Mouse (Mus musculus): ENCODE results near the gene Ly6g6e.
A peak's percentile ranks its signal among the peaks of the same experiment; 100 is the strongest.
"Not testable (repeated sequence)": the region's sequence is repeated elsewhere in the genome, so short reads cannot be mapped to it uniquely, and the experiment has no call there.

Gene Ly6g6e

DNA sequence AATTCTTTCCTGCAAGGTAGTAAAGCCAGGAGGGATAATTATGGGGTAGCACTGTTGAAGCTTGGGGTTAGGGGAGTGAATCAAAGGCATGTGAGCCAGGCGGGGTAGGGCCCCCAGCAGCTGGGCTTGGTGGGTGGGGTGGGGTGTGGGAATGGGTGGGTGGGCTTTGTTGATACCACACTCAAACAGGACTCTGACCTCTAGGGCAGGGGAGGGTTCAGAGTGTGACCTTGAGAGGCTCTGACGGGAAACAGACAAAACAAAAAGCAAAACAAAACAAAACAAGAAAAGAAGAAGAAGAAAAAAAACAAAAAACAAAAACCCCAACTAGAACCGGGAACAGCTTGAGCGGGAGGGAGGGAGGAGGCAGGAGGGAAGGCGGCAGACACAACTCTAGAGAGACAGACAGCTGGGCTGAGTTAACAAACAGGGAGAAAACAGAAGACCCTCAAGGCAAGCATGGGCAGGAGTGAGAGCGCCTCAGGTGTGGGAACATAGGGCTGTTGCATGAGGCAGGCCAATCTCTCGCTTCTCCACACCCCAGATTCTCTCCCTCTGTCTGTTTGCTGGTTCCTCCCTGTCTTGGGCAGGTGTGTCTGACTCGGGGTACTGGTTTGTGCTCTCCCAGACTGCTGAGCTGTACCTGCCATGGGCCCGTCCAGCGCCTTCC is at the start of gene Ly6g6e:
Ly6g6e (plus strand) TSS at position 396 of the 670 bp plus-strand sequence.
- no peak for DNase-seq (ENCODE audit: low read depth, low spot score)

DNA sequence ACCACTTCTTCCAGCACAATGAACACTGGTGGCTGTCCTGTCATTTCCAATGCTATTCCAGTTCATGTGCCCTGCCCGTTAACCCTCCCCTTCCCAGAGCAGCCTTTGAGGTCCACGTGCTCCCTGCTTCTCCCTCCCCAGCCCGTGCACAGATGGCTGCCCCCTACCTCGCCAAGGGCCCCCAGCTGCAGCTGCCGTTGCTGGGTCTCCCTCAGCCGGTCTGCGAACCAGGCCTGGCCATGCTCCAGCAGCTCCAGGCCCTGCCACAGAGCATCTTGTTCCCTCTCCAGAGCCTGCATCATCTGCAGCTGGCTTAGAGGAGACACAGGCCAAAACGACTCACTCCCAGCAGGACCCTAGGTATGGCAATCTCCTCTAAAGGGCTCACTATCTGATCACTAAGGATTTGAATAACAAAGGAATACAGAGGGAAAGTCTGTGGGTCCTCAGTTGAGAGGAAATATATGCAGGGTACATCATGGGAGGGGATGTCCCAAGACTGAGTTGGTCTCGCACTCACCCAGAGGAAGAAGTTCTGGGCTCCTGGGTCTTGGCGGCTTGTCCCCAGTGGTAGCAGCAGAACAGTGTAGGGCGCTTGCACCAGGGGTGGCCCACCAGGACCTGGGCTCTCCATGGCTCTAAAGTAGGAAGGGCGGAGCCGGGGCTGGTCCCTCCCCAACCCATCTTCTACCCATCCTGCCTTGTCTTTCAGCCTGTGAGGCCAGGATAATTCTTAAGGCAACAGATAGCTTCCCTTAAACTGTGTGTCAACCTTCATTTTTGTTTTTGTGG is 49.2 kb upstream of the Ly6g6e start, which contains the start of gene Sapcd1:
Sapcd1 (minus strand) TSS at position 740 of the 792 bp plus-strand sequence.
- DNase-seq (ENCODE audit: low read depth, low spot score), result no peak

DNA sequence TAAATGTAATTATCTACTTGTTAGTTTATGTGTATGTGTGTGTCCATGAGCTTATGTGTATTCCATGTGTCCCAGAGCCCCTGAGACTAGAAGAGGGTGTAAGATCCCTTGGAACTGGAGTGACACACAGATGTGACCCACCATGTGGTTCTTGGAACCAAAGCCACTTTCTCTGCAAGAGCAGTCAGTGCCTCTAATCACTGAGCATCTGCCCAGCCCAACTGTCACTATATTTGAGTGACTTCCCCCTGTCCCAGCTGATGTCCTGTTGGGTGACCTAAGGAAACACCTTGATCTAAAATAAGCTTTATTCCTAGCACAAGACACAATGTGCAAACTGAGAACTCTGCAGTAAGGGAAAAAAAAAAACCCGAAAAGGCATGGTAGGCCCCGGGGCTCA is 48.4 kb upstream of the Ly6g6e start:
- DNase-seq (ENCODE audit: low read depth, low spot score), result no peak

DNA sequence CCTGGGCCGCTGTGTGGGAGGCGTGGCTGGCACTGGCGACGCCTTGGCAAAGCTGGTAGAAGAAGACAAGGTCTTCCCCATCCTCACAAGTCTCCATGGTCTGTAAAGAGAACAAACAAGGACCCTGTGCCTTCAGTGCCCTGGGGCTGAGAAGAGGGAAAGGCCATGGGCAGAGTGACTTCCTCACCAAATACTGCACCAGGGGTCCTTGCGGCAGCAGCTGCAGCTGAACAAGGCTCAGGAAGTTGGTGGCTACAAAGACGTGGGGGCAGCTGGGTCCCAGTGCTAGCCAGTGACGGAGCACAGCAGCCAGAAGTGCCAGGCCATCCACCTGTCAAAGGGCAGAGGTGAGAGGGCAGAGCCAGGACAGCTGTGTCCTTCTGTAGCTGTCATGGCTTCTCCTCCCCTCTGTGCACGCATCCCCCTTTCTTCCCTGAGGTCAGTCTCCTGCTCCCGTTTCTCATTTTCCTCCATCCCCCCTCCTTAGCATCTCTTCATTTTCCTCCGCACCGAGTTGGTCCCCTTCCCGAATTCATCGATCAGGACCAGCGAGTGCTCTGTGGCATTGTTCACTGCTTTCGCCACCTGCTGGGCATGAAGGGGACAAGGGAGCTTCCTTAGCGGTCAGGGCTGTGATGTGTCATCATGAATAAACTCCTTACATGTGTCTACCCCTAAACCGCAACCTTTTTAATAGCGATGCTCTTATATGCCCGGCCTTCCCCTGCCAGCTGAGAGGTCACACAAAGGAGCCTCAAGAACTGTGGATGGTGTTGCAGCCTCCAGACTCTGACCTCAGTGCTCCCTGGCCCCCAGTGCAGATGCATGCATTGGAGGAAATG is 46.8 kb upstream of the Ly6g6e start:
- DNase-seq (ENCODE audit: low read depth, low spot score), result no peak

DNA sequence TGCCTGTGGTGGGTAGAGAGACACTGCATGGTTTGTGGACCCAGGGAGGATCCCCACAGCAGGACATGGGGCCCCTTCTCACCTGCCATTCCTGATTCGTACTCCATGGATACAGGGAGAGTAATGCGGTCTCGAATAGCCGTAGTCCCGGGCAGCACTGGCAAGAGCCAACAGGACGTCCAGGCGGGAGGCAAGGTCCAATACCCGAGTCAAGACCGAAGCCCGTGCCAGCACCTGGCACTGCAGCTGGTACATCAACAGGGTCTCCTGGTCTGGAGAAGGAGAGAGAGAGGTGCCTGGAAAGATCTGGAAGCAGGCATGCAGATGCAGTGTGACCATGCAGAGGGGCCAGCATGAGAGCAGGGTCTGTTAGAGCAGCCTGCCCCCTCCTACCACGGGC is 45.4 kb upstream of the Ly6g6e start:
- DNase-seq (ENCODE audit: low read depth, low spot score), result no peak

DNA sequence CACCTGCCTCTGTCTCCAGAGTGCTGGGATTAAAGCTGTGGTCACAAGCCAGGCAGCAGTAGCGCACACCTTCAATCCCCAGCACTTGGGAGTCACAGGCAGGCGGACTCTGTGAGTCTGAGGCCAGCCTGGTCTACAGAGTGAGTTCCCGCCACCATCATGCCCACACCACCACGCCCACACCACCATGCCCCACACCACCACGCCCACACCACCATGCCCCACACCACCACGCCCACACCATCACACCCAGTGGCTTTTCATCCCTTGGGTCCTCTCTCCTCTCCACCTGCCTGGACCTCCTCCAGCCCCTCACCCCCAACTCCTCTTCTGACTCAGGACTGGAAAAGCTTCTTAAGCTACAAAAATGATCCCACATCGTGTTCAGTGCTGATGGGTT is 44.8 kb upstream of the Ly6g6e start:
- no peak for DNase-seq (ENCODE audit: low read depth, low spot score)

DNA sequence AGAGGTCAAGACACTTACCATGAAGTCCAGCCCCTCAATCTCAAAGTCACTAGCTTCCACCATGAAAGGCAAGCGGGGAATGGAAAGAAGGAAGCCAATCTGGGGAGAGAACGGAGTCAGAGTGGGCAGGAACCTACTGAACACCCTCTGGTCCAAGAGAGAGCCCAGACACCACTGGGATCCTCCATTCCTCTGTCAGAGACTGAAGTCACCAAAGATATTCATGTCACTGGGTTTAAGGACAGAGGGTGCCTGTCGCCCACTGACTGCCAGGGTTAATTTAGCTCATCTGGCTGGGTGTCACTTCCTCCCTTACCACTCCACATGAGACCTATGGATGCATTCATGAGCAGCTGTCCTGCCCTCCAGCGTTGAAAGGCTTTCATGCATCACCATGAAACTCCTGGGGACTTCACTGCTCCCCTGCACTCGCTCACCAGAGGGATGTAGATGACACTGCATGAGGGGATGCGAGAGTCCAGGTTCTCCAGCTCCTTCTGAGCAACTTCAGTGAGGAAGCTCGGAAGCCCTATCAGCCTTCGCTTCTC is 44.3 kb upstream of the Ly6g6e start:
- no peak for DNase-seq (ENCODE audit: low read depth, low spot score)

DNA sequence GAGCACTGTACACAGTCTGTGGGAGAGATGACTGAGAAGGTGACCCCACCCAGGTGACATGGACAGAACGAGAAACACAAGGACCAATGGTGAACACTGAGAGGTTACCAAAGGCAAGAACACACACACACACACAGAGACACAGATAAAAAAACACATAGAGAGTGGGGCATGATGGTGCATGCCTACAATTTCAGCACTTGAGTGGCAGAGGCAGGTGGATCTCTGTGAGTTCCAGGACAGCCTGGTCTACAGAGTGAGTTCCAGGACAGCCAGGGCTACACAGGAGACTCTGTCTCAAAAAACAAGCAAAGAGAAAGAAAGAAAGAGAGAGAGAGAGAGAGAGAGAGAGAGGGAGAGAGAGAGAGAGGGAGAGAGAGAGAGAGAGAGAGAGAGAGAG is 43.0 kb upstream of the Ly6g6e start:
- not testable (repeated sequence) for DNase-seq (ENCODE audit: low read depth, low spot score)

DNA sequence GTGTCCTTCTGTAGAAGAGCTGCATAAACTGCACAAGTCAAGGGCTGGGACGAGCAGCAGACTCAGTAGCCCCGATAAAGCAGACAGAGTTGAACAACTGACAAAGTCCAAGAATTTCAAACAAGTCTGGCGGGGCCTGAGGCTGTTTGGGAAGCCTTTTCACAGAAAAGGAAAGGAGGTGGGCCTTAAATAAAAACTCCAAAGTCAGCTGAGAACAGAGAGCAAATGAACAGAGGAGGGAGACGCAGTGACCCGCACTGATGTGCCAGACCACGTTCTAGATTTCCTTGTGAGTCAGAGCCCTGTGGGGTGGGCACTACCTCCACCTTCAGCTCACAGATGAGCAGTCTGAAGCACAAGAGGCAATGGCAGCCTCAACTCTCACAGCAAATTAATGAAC is 41.8 kb upstream of the Ly6g6e start:
- no peak for DNase-seq (ENCODE audit: low read depth, low spot score)

DNA sequence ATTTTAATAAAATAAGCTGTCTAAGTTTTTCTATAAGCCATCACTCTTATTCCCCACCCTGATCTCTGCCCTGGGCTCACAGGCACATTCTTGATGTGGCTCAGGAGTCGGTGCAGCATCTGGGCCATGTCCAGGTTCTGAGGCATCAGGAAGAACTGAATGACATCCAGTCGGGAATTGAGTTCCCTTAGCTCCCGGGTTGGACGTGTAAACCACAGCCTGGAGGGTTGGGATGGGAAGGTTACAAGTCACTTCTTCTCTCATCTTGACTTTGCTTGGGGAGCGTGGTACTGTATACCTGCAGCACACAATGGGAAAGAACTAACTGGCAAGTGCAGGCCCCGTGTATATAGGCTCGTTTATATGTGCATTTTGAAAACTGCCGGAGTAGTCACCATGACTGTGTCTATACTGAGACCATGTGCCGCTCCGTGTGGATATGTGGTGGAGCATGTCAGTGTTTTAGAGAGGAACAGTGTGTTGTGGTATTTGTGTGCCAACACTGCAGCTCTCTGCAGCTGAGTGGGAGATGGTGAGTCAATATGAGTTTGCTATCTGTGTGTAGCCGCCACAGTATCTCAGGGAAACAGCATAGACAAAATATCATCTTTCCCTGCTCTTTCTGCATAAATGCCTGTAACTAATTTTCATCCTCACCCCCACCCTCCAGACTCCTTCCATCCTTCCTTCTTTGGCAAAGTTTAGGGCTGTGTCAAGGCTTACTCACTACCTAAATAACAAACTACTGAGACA is 37.4 kb upstream of the Ly6g6e start:
- DNase-seq (ENCODE audit: low read depth, low spot score), result no peak

DNA sequence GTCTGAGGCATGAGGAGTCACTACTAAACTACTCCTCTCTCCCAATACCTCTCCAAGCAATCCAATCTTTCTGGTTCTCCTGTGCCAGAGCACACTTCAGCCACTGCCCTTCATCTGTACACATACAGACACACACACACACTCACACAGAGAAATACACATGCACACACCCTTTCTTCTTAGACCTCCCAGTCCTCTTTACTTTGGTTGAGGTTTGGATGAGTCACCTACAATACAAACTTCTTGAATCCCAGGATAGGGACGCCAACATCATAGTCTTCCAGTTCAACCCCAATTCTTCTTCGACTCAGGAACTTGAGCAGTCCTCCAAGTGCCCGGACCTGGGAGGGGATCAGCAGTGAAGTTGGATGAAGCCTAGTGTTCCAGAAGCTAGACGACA is 32.9 kb upstream of the Ly6g6e start:
- no peak for DNase-seq (ENCODE audit: low read depth, low spot score)

DNA sequence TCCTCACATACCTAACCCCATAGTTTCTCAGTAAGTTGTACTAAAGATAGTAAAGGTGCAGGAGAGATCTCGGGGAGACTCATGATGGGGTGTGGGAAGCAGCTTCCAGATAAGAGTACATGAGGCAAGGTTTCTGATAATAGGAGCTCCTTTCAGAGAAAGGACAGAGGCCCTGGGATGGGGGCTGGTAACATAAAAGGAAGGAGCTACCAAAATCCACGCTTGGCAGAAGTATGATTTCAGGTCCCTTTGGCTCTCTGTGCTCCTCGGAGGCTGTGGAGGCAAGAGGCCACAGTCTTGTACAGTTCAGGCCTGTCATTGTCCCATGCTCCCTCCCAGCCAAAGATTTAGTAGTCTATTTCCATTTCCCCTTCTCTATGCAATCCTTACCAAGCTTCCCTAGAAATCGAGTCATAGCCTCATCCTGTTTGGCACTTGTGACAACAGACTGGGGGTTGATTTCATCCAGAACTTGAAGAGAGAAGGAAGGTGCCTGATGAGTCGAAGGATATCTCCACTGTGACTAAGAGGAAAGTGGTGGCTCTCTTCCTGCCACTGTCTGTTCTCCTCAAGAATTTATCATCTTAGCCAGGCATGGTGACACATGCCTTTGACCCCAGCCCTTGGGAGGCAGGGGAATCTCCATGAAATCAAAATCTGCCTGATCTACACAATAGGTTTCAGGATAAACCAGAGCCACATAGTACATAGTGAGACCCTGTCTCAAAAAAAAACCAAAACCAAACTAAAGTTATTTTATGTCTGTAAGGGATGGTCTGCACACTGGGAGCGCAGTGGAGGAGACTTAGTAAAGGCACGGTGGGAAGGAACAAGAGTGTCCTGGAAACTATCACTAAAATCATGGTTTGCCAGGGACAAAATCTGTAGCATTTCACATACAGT is 31.5 kb upstream of the Ly6g6e start:
- no peak for DNase-seq (ENCODE audit: low read depth, low spot score)

DNA sequence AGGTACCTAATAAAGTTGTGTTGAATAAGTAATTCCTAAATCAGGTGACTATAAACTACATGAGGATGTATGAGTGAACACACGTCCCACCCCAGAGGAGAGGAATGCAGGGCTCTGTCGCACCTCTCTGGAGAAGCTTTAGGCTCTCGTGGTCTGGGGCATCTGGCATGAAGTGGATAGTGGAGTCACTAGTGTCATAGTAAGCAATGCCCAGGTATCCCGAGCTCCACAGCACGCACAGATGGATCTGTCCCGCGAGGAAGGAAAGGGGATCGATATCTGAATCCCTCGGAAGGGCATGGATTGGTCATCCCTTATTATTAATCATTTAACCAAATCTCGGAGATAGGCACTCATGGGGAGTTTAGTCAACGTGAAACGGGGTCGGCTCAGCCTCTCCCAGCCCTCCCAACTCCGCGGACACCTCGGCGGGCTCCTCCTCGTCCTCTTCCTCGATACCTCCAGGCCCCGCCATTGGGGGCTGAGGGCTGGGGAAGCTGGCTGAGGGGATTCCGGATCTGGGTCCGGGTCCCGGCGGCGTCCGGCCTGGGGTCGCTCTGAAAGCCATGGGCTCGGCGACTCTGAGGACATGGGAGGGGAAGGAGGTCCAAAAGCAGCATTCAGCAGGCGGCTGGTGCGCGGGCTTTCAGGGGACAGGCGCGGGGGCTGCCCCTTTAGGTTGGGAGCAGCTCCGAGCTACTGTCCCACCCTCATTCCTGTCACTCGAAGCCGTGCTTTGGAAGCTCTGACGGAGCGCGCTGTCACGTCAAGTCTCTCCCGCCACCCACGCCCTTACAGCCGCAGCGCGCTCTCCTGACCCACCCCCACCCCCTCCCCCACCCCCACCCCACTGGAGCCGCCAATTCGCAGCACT is 30.7 kb upstream of the Ly6g6e start:
- no peak for DNase-seq (ENCODE audit: low read depth, low spot score)

DNA sequence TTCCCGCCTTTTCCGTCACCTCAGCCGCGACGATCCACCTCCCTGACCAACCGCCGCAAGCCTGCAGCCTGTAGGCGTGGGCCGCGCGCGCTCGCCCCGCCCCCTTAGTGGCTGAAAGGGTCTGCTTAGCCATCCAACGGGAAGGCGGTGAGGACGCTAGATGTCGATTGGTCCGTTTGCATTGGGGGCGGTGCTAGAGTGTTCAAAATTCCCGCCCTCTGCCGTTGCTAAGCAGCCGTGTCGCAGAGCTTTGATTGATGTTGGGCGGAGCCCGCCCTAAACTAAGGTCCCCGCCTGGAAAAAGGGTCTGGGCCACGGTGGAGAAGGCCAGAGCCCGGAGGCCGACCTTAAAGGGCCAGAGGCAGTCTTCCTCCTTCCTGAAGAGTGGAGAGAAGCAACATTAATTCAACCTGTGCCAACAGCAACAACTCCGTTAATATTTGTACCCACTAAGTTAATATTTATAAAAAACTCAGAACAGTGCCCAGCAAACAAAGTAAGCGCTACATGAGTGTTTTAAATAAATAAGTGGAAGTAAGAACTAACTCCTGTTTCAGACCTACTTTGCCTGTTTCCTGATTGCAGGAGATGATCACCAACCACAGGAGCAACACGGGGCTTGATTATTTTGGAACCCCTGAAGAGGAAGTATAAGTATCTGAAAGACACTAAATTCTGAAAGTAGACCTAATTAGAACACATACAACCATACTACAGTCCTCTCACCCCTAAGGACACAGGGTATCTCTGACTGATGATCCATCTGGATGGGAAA is 29.8 kb upstream of the Ly6g6e start, which contains the start of gene Msh5:
Msh5 (minus strand) TSS at position 65 of the 775 bp plus-strand sequence.
- DNase-seq (ENCODE audit: low read depth, low spot score), result peak; percentile 99

DNA sequence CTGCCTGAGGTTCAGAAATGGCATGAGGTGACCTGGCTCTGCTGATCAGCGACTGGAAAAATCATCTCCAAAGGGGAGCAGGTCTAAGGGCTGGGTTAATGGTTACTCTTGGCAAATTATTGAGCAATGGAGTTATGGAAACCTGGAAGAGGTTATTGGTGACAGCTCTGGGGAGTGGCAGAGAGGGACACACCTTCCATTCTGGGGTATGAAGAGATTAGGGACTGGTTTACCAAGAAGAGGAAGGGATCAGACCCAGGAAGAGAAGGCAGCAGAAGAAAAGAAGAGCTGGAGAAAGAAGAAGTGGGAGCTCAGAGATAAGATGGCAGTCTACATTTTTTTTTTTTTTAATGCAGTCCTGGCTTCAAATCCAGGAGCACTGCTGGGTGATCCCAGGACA is 29.0 kb upstream of the Ly6g6e start:
- no peak for DNase-seq (ENCODE audit: low read depth, low spot score)

DNA sequence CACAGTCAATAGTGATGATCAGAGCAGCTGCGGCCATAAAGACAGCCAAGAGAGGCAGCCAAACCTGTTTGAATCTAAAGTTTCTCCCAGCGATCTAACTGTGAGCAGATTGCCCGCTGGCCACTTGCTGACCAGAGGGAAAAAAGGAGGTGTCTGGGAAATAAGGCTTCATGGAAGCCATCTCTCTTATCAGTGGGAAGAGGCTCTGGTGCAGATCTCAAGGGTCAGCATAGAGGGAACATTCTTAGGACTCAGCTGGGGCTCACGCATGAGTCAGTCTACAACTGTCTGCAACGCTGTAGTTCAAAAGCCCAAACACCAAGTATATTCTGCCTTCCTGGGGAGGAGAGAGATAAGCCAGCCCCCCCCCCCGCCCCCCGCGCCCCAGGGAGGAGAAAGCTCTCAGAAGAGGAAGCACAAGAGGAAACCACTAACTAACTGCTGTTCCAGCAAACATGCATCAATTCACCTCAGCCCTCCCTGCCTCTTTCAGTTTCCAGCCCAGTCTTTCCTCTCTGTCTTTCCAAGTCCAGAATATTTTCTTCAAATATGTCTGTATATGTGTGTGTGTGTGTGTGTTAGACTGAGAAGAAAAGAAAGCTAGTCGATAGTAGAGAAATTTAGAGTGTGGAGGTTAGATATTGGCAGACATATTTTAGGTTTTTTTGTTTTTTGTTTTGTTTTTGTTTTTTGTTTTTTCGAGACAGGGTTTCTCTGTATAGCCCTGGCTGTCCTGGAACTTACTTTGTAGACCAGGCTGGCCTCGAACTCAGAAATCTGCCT is 28.4 kb upstream of the Ly6g6e start:
- no peak for DNase-seq (ENCODE audit: low read depth, low spot score)

DNA sequence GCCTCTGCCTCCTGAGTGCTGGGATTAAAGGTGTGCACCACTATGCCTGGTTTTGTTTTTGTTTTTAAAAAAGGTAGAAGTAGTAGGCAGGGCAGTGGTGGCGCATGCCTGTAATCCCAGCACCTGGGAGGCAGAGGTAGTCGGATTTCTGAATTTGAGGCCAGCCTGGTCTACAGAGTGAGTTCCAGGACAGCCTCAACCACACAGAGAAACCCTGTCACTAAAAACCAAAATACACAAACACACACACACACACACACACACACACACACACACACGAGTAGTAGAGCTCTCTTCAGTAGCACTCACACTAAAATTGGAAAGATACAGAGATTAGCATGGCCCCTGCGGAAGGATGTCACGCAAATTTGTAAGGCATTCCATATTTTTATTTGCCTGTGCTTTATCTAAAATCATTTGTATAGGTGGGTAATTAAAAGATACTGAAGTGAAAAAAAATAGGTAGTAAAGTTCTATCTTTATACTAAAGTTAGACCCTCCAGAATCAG is 27.7 kb upstream of the Ly6g6e start:
- no peak for DNase-seq (ENCODE audit: low read depth, low spot score)
